Comparison of ENCODE assay signal across 26 mouse cellular contexts in genomic region chr5:69836356-69836755, GRCm38 (mm10).
"Had no signal": no experiment of that assay in that cellular context is flagged by ENCODE, and none has a peak within 500 bp of the region (broad histone marks: within the 10 kb centered on the region; RNA-seq: fewer than 3 reads in every experiment).

No protein-coding gene starts in this region.

- H3K4me2 ChIP-seq: heart, embryonic 12.5 days; hindbrain, embryonic 12.5 days; hindbrain, embryonic 14.5 days; intestine, embryonic 15.5 days; limb, embryonic 12.5 days; liver, embryonic 11.5 days; liver, embryonic 13.5 days; liver, embryonic 15.5 days had no signal

- H3K27ac ChIP-seq: gastrocnemius, adult 2 months; heart, embryonic 10.5 days; hindbrain, embryonic 10.5 days; hindbrain, embryonic 12.5 days; hindbrain, embryonic 14.5 days; intestine, embryonic 15.5 days; layer of hippocampus, adult 2 months; left cerebral cortex, adult 2 months; limb, embryonic 10.5 days; limb, embryonic 12.5 days; liver, embryonic 13.5 days; liver, embryonic 15.5 days had no signal

- DNase-seq: gastrocnemius, adult 2 months; gastrocnemius, postnatal 10 days; gastrocnemius, postnatal 25 days; heart, adult 18-20 months; heart, postnatal 10 days; heart, postnatal 4 days; kidney, adult 8-10 months; kidney, postnatal 36 days; liver; liver, embryonic 13.5 days had no signal

- H3K9me3 ChIP-seq: heart, embryonic 10.5 days; hindbrain, embryonic 12.5 days; intestine, embryonic 15.5 days; limb, embryonic 10.5 days; limb, embryonic 12.5 days had no signal

- H3K4me3 ChIP-seq: gastrocnemius, adult 2 months; heart, embryonic 10.5 days; heart, embryonic 12.5 days; hindbrain, embryonic 10.5 days; hindbrain, embryonic 12.5 days; intestine, embryonic 15.5 days; layer of hippocampus, adult 2 months; left cerebral cortex, adult 2 months; limb, embryonic 10.5 days; limb, embryonic 12.5 days; liver, embryonic 13.5 days; liver, embryonic 15.5 days had no signal

- H3K9ac ChIP-seq: heart, embryonic 12.5 days; hindbrain, embryonic 12.5 days; hindbrain, embryonic 14.5 days; intestine, embryonic 15.5 days; limb, embryonic 12.5 days; liver, embryonic 13.5 days; liver, embryonic 15.5 days had no signal

- H3K36me3 ChIP-seq: heart, embryonic 10.5 days; heart, embryonic 12.5 days; hindbrain, embryonic 10.5 days; hindbrain, embryonic 12.5 days; intestine, embryonic 15.5 days; limb, embryonic 10.5 days; limb, embryonic 12.5 days; liver, embryonic 13.5 days; liver, embryonic 15.5 days had no signal

- H3K27me3 ChIP-seq: heart, embryonic 12.5 days; hindbrain, embryonic 12.5 days; intestine, embryonic 15.5 days; limb, embryonic 12.5 days; liver, embryonic 13.5 days; liver, embryonic 15.5 days had no signal

- ATAC-seq: forebrain, embryonic 16.5 days; hindbrain, embryonic 16.5 days; inflammation-experienced regulatory T-cells, adult 6 months; intestine, embryonic 15.5 days; intestine, postnatal 0 days had no signal

- H3K4me1 ChIP-seq: heart, embryonic 10.5 days; heart, embryonic 12.5 days; hindbrain, embryonic 10.5 days; hindbrain, embryonic 12.5 days; intestine, embryonic 15.5 days; limb, embryonic 10.5 days; limb, embryonic 12.5 days; liver, embryonic 13.5 days; liver, embryonic 15.5 days had no signal
